Mouse (Mus musculus) erythroblast, adult 5-6 weeks (primary cell): ENCODE measurements around the gene Mup14. TPM values are rescaled to one million over a fixed set of nuclear protein-coding genes. Genes with fewer than 3 reads are reported as not detected.
"Not testable (repeated sequence)": the region's sequence is repeated elsewhere in the genome, so short reads cannot be mapped to it uniquely, and the experiment has no call there.

ENCODE experiments used
- ATAC-seq: replicated peaks from 2 replicates; pipeline ENCODE4 v1.8.0; 2016; ENCODE audit warnings: moderate number of reproducible peaks, mild to moderate bottlenecking, moderate TSS enrichment, inconsistent platforms; ENCODE audit not compliant: poor library complexity, low FRiP score, severe bottlenecking
- total RNA-seq, 2 experiments: library from RNA; stranded (forward) in 1 of 2; stranded (reverse) in 1 of 2; fragments of 150-400 nt in 1 of 2; fragments of 200-764, 138-1000 nt in 1 of 2; gene quantifications; 2 replicates each; pipeline versions ENCODE4 v1.2.3 to v1.2.4; 2015 to 2017; ENCODE audit warnings: low replicate concordance in 2 of 2

Gene Mup14
- total RNA-seq (2015; ENCODE audit: low replicate concordance): not detected in 2 replicates
- not detected in 2 replicates for total RNA-seq (2017; ENCODE audit: low replicate concordance)

GRCm38 (mm10) chr4:61303900-61304299 is at the start of gene Mup14:
Gene Mup14, minus strand, starts transcription at chr4:61304000.
- not testable (repeated sequence) for ATAC-seq

GRCm38 (mm10) chr4:61338108-61338507 is 34.3 kb upstream of the Mup14 start:
- ATAC-seq: not testable (repeated sequence)

Other genes with a start within 250 kb of the Mup14 start
- gene Mup13, start 75.7 kb downstream of the Mup14 start, total RNA-seq (2015; ENCODE audit: low replicate concordance): not detected in 2 replicates
- gene Mup13, start 75.7 kb downstream of the Mup14 start, total RNA-seq (2017; ENCODE audit: low replicate concordance): not detected in 2 replicates
- gene Mup15, start 135.7 kb upstream of the Mup14 start, total RNA-seq (2015; ENCODE audit: low replicate concordance): not detected in 2 replicates
- gene Mup15, start 135.7 kb upstream of the Mup14 start, total RNA-seq (2017; ENCODE audit: low replicate concordance): not detected in 2 replicates
- gene Mup16, start 215.5 kb upstream of the Mup14 start, total RNA-seq (2015; ENCODE audit: low replicate concordance): not detected in 2 replicates
- not detected in 2 replicates for gene Mup16, start 215.5 kb upstream of the Mup14 start, total RNA-seq (2017; ENCODE audit: low replicate concordance)